Mouse (Mus musculus): Measurements from ENCODE around the gene Vmn1r215. TPM values are rescaled to one million over a fixed set of nuclear protein-coding genes. Genes with fewer than 3 reads are reported as not detected.
"Not testable (repeated sequence)": the region's sequence is repeated elsewhere in the genome, so short reads cannot be mapped to it uniquely, and the experiment has no call there.

The Vmn1r215 gene
- polyA plus RNA-seq (2015; fragmentation: Nextera tagmentation; extraction: Ambion mirVana): not detected in 2 replicates

- Histone ChIP-seq H3K9ac (no peak within 1 kb of the TSS), H3K27me3 (no peaks in the 10 kb centered on the region), H3K4me2 (no peak within 1 kb of the TSS), H3K4me1 (no peaks in the 10 kb centered on the region), H3K4me3 (replicated peaks) (no peak within 1 kb of the TSS), H3K36me3 (no peaks in the 10 kb centered on the region), H3K9me3 (replicated peaks) (no peaks in the 10 kb centered on the region), H3K27ac (no peak within 1 kb of the TSS)
- ATAC-seq (replicated peaks; ENCODE audit: low FRiP score): no peak
- WGBS: 76% methylated on average over 1 of the region's 1 CpGs
Measured at GRCm38 (mm10) chr13:23067725-23068124, at the start of gene Vmn1r215. TSS of gene Vmn1r215 (plus strand) at chr13:23068025.

DNA sequence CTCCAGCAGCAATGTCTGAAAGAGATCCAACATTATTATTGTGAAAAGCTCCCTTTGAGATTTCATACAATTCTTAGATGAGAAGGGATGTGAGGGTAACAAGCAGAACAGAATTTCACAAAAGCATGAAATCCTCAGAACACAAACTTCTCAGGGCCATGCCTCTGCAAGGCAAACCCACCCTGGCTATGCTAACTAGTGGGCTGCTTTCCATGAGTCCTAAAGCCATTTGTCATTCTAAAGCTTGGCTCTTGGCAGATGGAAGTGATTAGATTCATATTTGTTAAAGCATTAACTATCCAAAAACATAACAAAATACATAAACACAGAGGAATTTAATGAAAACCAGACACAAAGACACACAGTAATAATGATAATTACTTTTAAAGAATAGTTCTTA lies 49.7 kb upstream of the Vmn1r215 start:
- Histone ChIP-seq H3K9me3 (replicated peaks) (no peaks in the 10 kb centered on the region), H3K4me1 (no peaks in the 10 kb centered on the region), H3K9ac (no peak overlapping the region), H3K27me3 (no peaks in the 10 kb centered on the region), H3K4me2 (no peak overlapping the region), H3K4me3 (replicated peaks) (no peak overlapping the region), H3K36me3 (no peaks in the 10 kb centered on the region), H3K27ac (no peak overlapping the region)
- no peak for ATAC-seq (replicated peaks; ENCODE audit: low FRiP score)

- Histone ChIP-seq H3K4me1 (no peaks in the 10 kb centered on the region), H3K27me3 (no peaks in the 10 kb centered on the region)
- ATAC-seq (replicated peaks; ENCODE audit: low FRiP score): no peak
Measured at GRCm38 (mm10) chr13:23024812-23025211, 43.0 kb upstream of the Vmn1r215 start.

GRCm38 (mm10) chr13:23030118-23030517 lies 37.7 kb upstream of the Vmn1r215 start, which contains the start of gene Vmn1r214:
TSS of gene Vmn1r214 (plus strand) at chr13:23030418.
- no peak within 1 kb of the TSS for H3K27ac ChIP-seq
- no peaks in the 10 kb centered on the region for H3K9me3 ChIP-seq (replicated peaks)
- no peaks in the 10 kb centered on the region for H3K27me3 ChIP-seq
- no peak within 1 kb of the TSS for H3K4me2 ChIP-seq
- ATAC-seq (replicated peaks; ENCODE audit: low FRiP score): no peak
- H3K36me3 ChIP-seq: no peaks in the 10 kb centered on the region
- 81% methylated on average over 3 of the region's 3 CpGs for WGBS
- no peaks in the 10 kb centered on the region for H3K4me1 ChIP-seq
- no peak within 1 kb of the TSS for H3K4me3 ChIP-seq (replicated peaks)
- no peak within 1 kb of the TSS for H3K9ac ChIP-seq

More at GRCm38 (mm10) chr13:23024812-23025211, 43.0 kb upstream of the Vmn1r215 start:
- Histone ChIP-seq H3K9me3 (replicated peaks) (no peaks in the 10 kb centered on the region), H3K9ac (no peak overlapping the region), H3K4me3 (replicated peaks) (no peak overlapping the region), H3K27ac (no peak overlapping the region), H3K36me3 (no peaks in the 10 kb centered on the region), H3K4me2 (no peak overlapping the region)

GRCm38 (mm10) chr13:23057778-23058177 lies 10.0 kb upstream of the Vmn1r215 start:
- Histone ChIP-seq H3K36me3 (no peaks in the 10 kb centered on the region), H3K4me1 (no peaks in the 10 kb centered on the region), H3K27ac (no peak overlapping the region), H3K9ac (no peak overlapping the region), H3K9me3 (replicated peaks) (no peaks in the 10 kb centered on the region), H3K4me3 (replicated peaks) (no peak overlapping the region), H3K27me3 (no peaks in the 10 kb centered on the region), H3K4me2 (no peak overlapping the region)
- ATAC-seq (replicated peaks; ENCODE audit: low FRiP score): no peak
- WGBS: 67% methylated on average over 1 of the region's 1 CpGs

DNA sequence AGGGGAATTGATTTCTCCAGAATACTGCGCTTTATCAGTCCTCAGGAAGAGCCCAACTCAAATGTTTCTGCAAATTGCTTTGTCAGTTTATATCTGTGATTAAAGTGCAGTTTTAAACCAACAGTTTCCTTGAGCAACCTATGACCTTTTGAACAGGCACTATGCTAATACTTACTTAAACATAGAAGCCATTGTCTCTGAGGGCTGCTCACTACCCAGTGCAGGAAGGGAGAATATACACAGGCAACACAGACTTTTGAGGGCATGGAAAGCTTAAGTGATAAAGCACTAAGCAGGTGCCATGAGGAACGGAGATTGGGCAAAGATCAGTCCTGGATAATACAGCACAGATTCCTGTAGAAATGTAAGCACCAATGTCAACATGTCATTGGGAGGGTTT lies 1.5 kb downstream of the Vmn1r215 start:
- Histone ChIP-seq H3K9me3 (replicated peaks) (no peaks in the 10 kb centered on the region), H3K4me2 (no peak overlapping the region), H3K27me3 (no peaks in the 10 kb centered on the region), H3K9ac (no peak overlapping the region), H3K36me3 (no peaks in the 10 kb centered on the region), H3K4me3 (replicated peaks) (no peak overlapping the region), H3K4me1 (no peaks in the 10 kb centered on the region), H3K27ac (no peak overlapping the region)
- ATAC-seq (replicated peaks; ENCODE audit: low FRiP score): no peak
- 88% methylated on average over 2 of the region's 2 CpGs for WGBS

DNA sequence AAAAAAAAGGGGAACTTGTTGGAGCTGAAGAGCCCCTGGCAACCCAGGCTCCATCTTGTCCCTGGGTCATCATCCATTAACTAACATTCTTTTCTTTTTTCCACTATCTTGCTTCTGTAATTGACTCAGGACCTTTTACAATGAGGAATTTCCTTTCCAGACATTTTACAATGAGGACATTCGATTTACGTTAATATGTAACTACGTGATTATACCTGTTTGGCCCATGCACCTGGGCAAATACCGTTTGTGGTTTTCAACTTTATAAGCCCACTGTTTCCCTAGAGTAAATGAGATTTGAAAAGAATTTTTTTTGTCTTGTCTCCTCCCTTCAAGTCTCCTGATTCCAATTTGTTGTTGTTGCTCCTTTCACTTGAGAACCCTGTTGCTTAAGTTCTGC lies 26.6 kb downstream of the Vmn1r215 start:
- H3K36me3 ChIP-seq: no peaks in the 10 kb centered on the region
- H3K27ac ChIP-seq: no peak overlapping the region
- ATAC-seq (replicated peaks; ENCODE audit: low FRiP score): no peak
- 84% methylated on average over 4 of the region's 4 CpGs for WGBS
- no peak overlapping the region for H3K4me2 ChIP-seq
- H3K9me3 ChIP-seq (replicated peaks): no peaks in the 10 kb centered on the region
- H3K27me3 ChIP-seq: no peaks in the 10 kb centered on the region
- no peaks in the 10 kb centered on the region for H3K4me1 ChIP-seq
- H3K4me3 ChIP-seq (replicated peaks): no peak overlapping the region
- H3K9ac ChIP-seq: no peak overlapping the region

GRCm38 (mm10) chr13:23118126-23118525 lies 50.3 kb downstream of the Vmn1r215 start, which contains the start of gene Vmn1r217:
TSS of gene Vmn1r217 (minus strand) at chr13:23118226.
- not testable (repeated sequence) for H3K9ac ChIP-seq; H3K4me1 ChIP-seq; H3K27me3 ChIP-seq; H3K4me2 ChIP-seq; H3K9me3 ChIP-seq (replicated peaks); H3K36me3 ChIP-seq; ATAC-seq (replicated peaks; ENCODE audit: low FRiP score); H3K4me3 ChIP-seq (replicated peaks); H3K27ac ChIP-seq
- WGBS: 70% methylated on average over 1 of the region's 1 CpGs

- Histone ChIP-seq H3K9ac (no peak overlapping the region), H3K27me3 (no peaks in the 10 kb centered on the region), H3K4me3 (replicated peaks) (no peak overlapping the region), H3K36me3 (no peaks in the 10 kb centered on the region), H3K27ac (no peak overlapping the region), H3K9me3 (replicated peaks) (no peaks in the 10 kb centered on the region), H3K4me1 (no peaks in the 10 kb centered on the region), H3K4me2 (no peak overlapping the region)
- no peak for ATAC-seq (replicated peaks; ENCODE audit: low FRiP score)
- WGBS: 88% methylated on average over 2 of the region's 2 CpGs
Measured at GRCm38 (mm10) chr13:23120611-23121010, 52.8 kb downstream of the Vmn1r215 start.

Other genes starting within 250 kb of the Vmn1r215 start
- gene Vmn1r210, start 236.7 kb upstream of the Vmn1r215 start, polyA plus RNA-seq (2015; fragmentation: Nextera tagmentation; extraction: Ambion mirVana): not detected in 2 replicates
- not detected in 2 replicates for gene Vmn1r211, start 210.5 kb upstream of the Vmn1r215 start, polyA plus RNA-seq (2015; fragmentation: Nextera tagmentation; extraction: Ambion mirVana)
- not detected in 2 replicates for gene Vmn1r212, start 183.8 kb upstream of the Vmn1r215 start, polyA plus RNA-seq (2015; fragmentation: Nextera tagmentation; extraction: Ambion mirVana)
- gene Vmn1r213, start 60.4 kb upstream of the Vmn1r215 start, polyA plus RNA-seq (2015; fragmentation: Nextera tagmentation; extraction: Ambion mirVana): not detected in 2 replicates
- gene Vmn1r214, start 37.6 kb upstream of the Vmn1r215 start, polyA plus RNA-seq (2015; fragmentation: Nextera tagmentation; extraction: Ambion mirVana): not detected in 2 replicates
- gene Vmn1r217, start 50.2 kb downstream of the Vmn1r215 start, polyA plus RNA-seq (2015; fragmentation: Nextera tagmentation; extraction: Ambion mirVana): not detected in 2 replicates
- not detected in 2 replicates for gene Vmn1r218, start 65.1 kb downstream of the Vmn1r215 start, polyA plus RNA-seq (2015; fragmentation: Nextera tagmentation; extraction: Ambion mirVana)
- gene Vmn1r219, start 91.3 kb downstream of the Vmn1r215 start, polyA plus RNA-seq (2015; fragmentation: Nextera tagmentation; extraction: Ambion mirVana): not detected in 2 replicates
- gene Vmn1r220, start 120.0 kb downstream of the Vmn1r215 start, polyA plus RNA-seq (2015; fragmentation: Nextera tagmentation; extraction: Ambion mirVana): not detected in 2 replicates
- not detected in 2 replicates for gene Vmn1r221, start 146.1 kb downstream of the Vmn1r215 start, polyA plus RNA-seq (2015; fragmentation: Nextera tagmentation; extraction: Ambion mirVana)
- not detected in 2 replicates for gene Vmn1r222, start 167.9 kb downstream of the Vmn1r215 start, polyA plus RNA-seq (2015; fragmentation: Nextera tagmentation; extraction: Ambion mirVana)
- gene Vmn1r223, start 179.1 kb downstream of the Vmn1r215 start, polyA plus RNA-seq (2015; fragmentation: Nextera tagmentation; extraction: Ambion mirVana): not detected in 2 replicates